Mouse (Mus musculus) intestine, postnatal 0 days (tissue): Measurements from ENCODE around the gene Klhl10. TPM values are rescaled to one million over a fixed set of nuclear protein-coding genes. Genes with fewer than 3 reads are reported as not detected.

ENCODE experiments used
- ATAC-seq: fragments of 200-750 bp; cut with Nextera tagmentation; 2 replicates; pipeline ENCODE4 v1.8.0; 2017; ENCODE audit warnings: mild to moderate bottlenecking, moderate TSS enrichment, moderate library complexity
- H3K27ac ChIP-seq: fragments of 300-500 bp; sonication (generic); 2 replicates; pipeline ENCODE4 v1.5.1; 2014; ENCODE audit warnings: mild to moderate bottlenecking, low read depth, low read length, moderate library complexity
- H3K27me3 ChIP-seq: fragments of 300-500 bp; sonication (generic); replicated peaks from 2 replicates; pipeline ENCODE4 v1.6.1; 2014; ENCODE audit warnings: low read length, mixed read lengths; ENCODE audit not compliant: control insufficient read depth, insufficient read depth
- H3K36me3 ChIP-seq: fragments of 300-500 bp; sonication (generic); 2 replicates; pipeline ENCODE4 v1.6.1; 2014; ENCODE audit warnings: mild to moderate bottlenecking, moderate library complexity; ENCODE audit not compliant: control insufficient read depth, insufficient read depth
- H3K4me1 ChIP-seq: fragments of 300-500 bp; sonication (generic); replicated peaks from 2 replicates; pipeline ENCODE4 v1.6.1; 2014; ENCODE audit warnings: antibody characterized with exemption, low read length, mixed read lengths; ENCODE audit not compliant: control insufficient read depth, insufficient read depth
- H3K4me2 ChIP-seq: fragments of 300-500 bp; sonication (generic); replicated peaks from 2 replicates; pipeline ENCODE4 v1.6.1; 2014; ENCODE audit warnings: low read depth, mild to moderate bottlenecking, moderate library complexity
- H3K4me3 ChIP-seq: fragments of 300-500 bp; sonication (generic); 2 replicates; pipeline ENCODE4 v1.5.1; 2014; ENCODE audit warnings: low read depth, low read length
- H3K9ac ChIP-seq: fragments of 300-500 bp; sonication (generic); 2 replicates; pipeline ENCODE4 v1.6.1; 2014; ENCODE audit warnings: mild to moderate bottlenecking, low read depth, low read length
- H3K9me3 ChIP-seq: fragments of 300-500 bp; sonication (generic); 2 replicates; pipeline ENCODE4 v1.6.1; 2016; ENCODE audit warnings: mixed run types; ENCODE audit not compliant: control insufficient read depth
- CTCF ChIP-seq: sonication (generic); IDR thresholded peaks from 2 replicates; pipeline ENCODE4 v1.5.1; 2016; ENCODE audit warnings: low read depth, mild to moderate bottlenecking, control low read depth, antibody characterized with exemption, moderate library complexity
- WGBS: fragments of 180-500 bp; shearing (Covaris S2); extraction: QIAGEN DNeasy Blood & Tissue Kit; methylation state at CpG from one replicate; pipeline ENCODE4 v1.1.7; 2014; 5-methylcytosine and 5-hydroxymethylcytosine counted together
- polyA plus RNA-seq: library from polyadenylated mRNA; unstranded; fragments of >200 nt; fragmentation: Nextera tagmentation; extraction: Ambion mirVana; gene quantifications from 2 replicates; pipeline ENCODE4 v1.2.1, GENCODE M21; 2015

Klhl10 gene
- polyA plus RNA-seq, 1 experiment from 2014 or later = 0.13 TPM

DNA sequence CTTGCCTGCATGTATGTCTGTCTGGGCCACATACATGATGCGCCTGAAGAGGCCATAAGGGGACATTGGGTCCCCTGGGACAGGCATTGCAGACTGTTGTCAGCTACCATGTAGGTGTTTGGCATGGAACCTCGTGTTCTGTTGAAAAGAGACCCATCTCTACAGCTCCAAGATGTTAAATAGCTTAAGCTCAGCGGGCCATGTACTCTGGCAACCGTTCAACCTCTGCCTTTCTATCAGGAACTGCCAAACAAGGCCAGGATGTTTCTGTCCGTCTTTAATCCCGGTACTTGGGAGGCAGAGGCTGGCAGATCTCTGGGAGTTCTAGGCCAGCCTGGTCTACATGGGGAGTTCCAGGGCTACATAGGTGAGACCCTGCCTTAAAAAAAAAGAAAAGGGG, 908 bp downstream of the Klhl10 start:
- Histone ChIP-seq H3K9ac (no peak overlapping the region), H3K4me2 (no peak overlapping the region), H3K4me3 (no peak overlapping the region), H3K27me3 (no peaks in the 10 kb centered on the region), H3K4me1 (0 out of 2 replicates have a peak, but pooled peaks cover 6% of the 10 kb centered on the region), H3K36me3 (no peaks in the 10 kb centered on the region), H3K27ac (no peak overlapping the region), H3K9me3 (no peaks in the 10 kb centered on the region)
- WGBS = 84% methylated on average over 6 of the region's 6 CpGs
- no peak for TF ChIP-seq CTCF
- ATAC-seq = no peak

GRCm38 (mm10) chr11:100457247-100457646, 15.5 kb downstream of the Klhl10 start:
- 51% methylated on average over 4 of the region's 4 CpGs for WGBS
- H3K9ac ChIP-seq = no peak overlapping the region
- H3K27ac ChIP-seq = no peak overlapping the region
- no peak for ATAC-seq
- H3K36me3 ChIP-seq = peaks cover 10% of the 10 kb centered on the region; the same call in 1 of the 2 replicates
- H3K4me1 ChIP-seq = no peaks in the 10 kb centered on the region
- H3K9me3 ChIP-seq = no peaks in the 10 kb centered on the region
- no peak overlapping the region for H3K4me2 ChIP-seq
- no peak overlapping the region for H3K4me3 ChIP-seq
- no peaks in the 10 kb centered on the region for H3K27me3 ChIP-seq
- TF ChIP-seq CTCF = no peak

GRCm38 (mm10) chr11:100457711-100458110, 16.0 kb downstream of the Klhl10 start:
- no peak for TF ChIP-seq CTCF
- 51% methylated on average over 5 of the region's 5 CpGs for WGBS
- no peak overlapping the region for H3K9ac ChIP-seq
- ATAC-seq = no peak
- no peaks in the 10 kb centered on the region for H3K27me3 ChIP-seq
- H3K36me3 ChIP-seq = peaks cover 12% of the 10 kb centered on the region; the same call in 1 of the 2 replicates
- H3K9me3 ChIP-seq = no peaks in the 10 kb centered on the region
- H3K27ac ChIP-seq = no peak overlapping the region
- no peaks in the 10 kb centered on the region for H3K4me1 ChIP-seq
- H3K4me2 ChIP-seq = no peak overlapping the region
- no peak overlapping the region for H3K4me3 ChIP-seq

- H3K9ac ChIP-seq = no peak overlapping the region
- no peaks in the 10 kb centered on the region for H3K27me3 ChIP-seq
- no peak overlapping the region for H3K4me2 ChIP-seq
- ATAC-seq = no peak
- H3K36me3 ChIP-seq = peaks cover 19% of the 10 kb centered on the region
- no peak overlapping the region for H3K4me3 ChIP-seq
- no peaks in the 10 kb centered on the region for H3K9me3 ChIP-seq
- H3K4me1 ChIP-seq = no peaks in the 10 kb centered on the region
- WGBS = 90% methylated on average over 10 of the region's 10 CpGs
- no peak overlapping the region for H3K27ac ChIP-seq
- no peak for TF ChIP-seq CTCF
Measured at GRCm38 (mm10) chr11:100462699-100463098, 21.0 kb downstream of the Klhl10 start.

- Histone ChIP-seq H3K36me3 (peaks cover 15% of the 10 kb centered on the region), H3K27ac (no peak overlapping the region), H3K4me3 (no peak overlapping the region), H3K9me3 (no peaks in the 10 kb centered on the region), H3K27me3 (no peaks in the 10 kb centered on the region), H3K4me1 (no peaks in the 10 kb centered on the region), H3K9ac (no peak overlapping the region), H3K4me2 (no peak overlapping the region)
- ATAC-seq = no peak
- WGBS = 87% methylated on average over 1 of the region's 1 CpGs
- TF ChIP-seq CTCF = no peak
Measured at GRCm38 (mm10) chr11:100465229-100465792, 23.6 kb downstream of the Klhl10 start.

DNA sequence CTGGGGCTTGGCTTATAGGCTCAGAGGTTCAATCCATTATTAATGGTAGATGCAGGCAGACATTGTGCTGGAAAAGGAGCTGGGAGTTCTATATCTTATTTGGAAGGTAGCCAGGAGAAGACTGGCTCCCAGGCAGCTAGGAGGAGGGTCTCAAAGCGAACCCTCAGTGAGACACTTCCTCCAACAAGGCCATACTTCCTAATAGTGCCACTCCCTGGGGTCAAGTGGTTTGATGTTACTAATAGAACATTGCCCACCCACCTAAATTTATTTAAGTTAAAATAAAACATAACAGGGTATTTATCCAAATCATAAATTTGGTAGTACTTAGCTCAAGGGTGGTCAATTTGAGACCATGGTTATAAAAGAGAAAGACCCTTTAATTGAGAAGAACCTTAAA, 24.1 kb downstream of the Klhl10 start:
- Histone ChIP-seq H3K4me1 (no peaks in the 10 kb centered on the region; the same call in 1 of the 2 replicates), H3K9me3 (no peaks in the 10 kb centered on the region), H3K9ac (no peak overlapping the region), H3K4me2 (no peak overlapping the region), H3K27me3 (no peaks in the 10 kb centered on the region), H3K4me3 (no peak overlapping the region), H3K27ac (no peak overlapping the region), H3K36me3 (peaks cover 15% of the 10 kb centered on the region)
- no peak for TF ChIP-seq CTCF
- no peak for ATAC-seq
- WGBS = 70% methylated on average over 1 of the region's 1 CpGs
